Mouse (Mus musculus) midbrain, embryonic 14.5 days (tissue): ENCODE measurements around the gene Htr2b. TPM values are rescaled to one million over a fixed set of nuclear protein-coding genes. Genes with fewer than 3 reads are reported as not detected.

ENCODE experiments used
- ATAC-seq: fragments of 200-750 bp; cut with Nextera tagmentation; 2 replicates; pipeline ENCODE4 v1.8.0; 2017; ENCODE audit warnings: moderate number of reproducible peaks, moderate library complexity; ENCODE audit not compliant: low FRiP score, low TSS enrichment
- DNase-seq: peaks from one replicate; pipeline ENCODE4 v3.0.0-alpha.2; 2015
- H3K27ac ChIP-seq: fragments of 300-500 bp; sonication (generic); replicated peaks from 2 replicates; pipeline ENCODE4 v1.5.1; 2014; ENCODE audit warnings: mild to moderate bottlenecking, low read depth, low read length, moderate library complexity
- H3K27me3 ChIP-seq: fragments of 300-500 bp; sonication (generic); 2 replicates; pipeline ENCODE4 v1.6.1; 2014; ENCODE audit warnings: low read length, control low read depth, mixed read lengths; ENCODE audit not compliant: control insufficient read depth, insufficient read depth
- H3K36me3 ChIP-seq: fragments of 300-500 bp; sonication (generic); 2 replicates; pipeline ENCODE4 v1.6.1; 2014; ENCODE audit warnings: low read length, control low read depth; ENCODE audit not compliant: control insufficient read depth, insufficient read depth
- H3K4me1 ChIP-seq: fragments of 300-500 bp; sonication (generic); 2 replicates; pipeline ENCODE4 v1.6.1; 2014; ENCODE audit warnings: mild to moderate bottlenecking, antibody characterized with exemption, low read length, control low read depth; ENCODE audit not compliant: control insufficient read depth, insufficient read depth
- H3K4me2 ChIP-seq: fragments of 300-500 bp; sonication (generic); 2 replicates; pipeline ENCODE4 v1.6.1; 2014; ENCODE audit warnings: mild to moderate bottlenecking, low read length, moderate library complexity
- H3K4me3 ChIP-seq: fragments of 300-500 bp; sonication (generic); replicated peaks from 2 replicates; pipeline ENCODE4 v1.5.1; 2014; ENCODE audit warnings: low read depth, low read length
- H3K9ac ChIP-seq: fragments of 300-500 bp; sonication (generic); replicated peaks from 2 replicates; pipeline ENCODE4 v1.6.1; 2014; ENCODE audit warnings: mild to moderate bottlenecking, low read length, moderate library complexity
- H3K9me3 ChIP-seq: fragments of 300-500 bp; sonication (generic); 2 replicates; pipeline ENCODE4 v1.6.1; 2016; ENCODE audit warnings: low read length, control low read depth, mixed read lengths; ENCODE audit not compliant: control insufficient read depth
- WGBS: fragments of 180-500 bp; shearing (Covaris S2); extraction: QIAGEN DNeasy Blood & Tissue Kit; methylation state at CpG from one replicate; pipeline ENCODE4 v1.1.7; 2014; 5-methylcytosine and 5-hydroxymethylcytosine counted together
- polyA plus RNA-seq: library from polyadenylated mRNA; unstranded; fragments of >200 nt; fragmentation: Nextera tagmentation; extraction: Ambion mirVana; gene quantifications from 2 replicates; pipeline ENCODE4 v1.2.1, GENCODE M21; 2014

The Htr2b gene
- polyA plus RNA-seq, 1 experiment from 2014 or later, result 0.24 TPM

DNA sequence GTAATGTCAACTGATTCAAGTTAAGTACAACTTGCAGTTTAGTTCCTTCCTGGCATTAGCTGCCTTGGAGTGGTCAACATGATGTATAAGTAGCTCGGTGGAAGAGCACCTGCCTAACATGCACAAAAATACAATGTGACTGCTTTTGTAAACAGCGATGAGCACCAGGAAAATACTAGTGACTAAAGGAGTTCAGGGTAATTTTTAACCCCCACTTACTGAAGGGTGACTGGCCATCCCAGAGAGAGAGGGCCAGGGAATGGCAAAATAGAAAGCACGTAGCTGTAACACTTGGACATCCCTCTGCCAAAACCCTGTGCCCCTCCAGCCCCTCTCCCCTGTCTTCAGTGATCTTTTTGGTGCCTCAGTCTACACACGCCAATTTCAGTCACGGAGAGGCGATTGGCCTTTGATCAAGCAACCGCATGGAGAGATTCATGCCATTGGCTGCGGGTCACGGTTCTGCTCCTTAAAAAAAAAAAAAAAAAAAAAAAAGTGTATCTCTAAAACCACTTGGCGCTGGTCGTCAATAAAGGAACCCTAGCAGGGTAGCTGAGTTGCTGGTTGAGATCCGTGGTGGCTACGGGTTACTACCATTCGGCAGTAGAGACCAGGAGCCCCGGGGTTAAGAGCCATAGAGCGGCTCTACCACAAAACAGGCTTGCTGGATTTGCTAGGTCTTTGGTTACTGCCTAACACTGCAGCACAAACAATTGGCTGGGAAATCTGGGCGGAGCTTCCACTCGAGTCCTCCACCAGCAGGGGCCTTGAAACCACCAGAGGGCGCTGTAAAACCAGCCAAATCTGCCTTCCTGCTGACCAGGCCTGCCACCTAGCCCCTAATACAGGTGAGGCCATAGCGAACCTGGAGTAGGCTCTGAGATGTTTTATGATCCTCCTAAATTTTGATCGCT, 52.7 kb downstream of the Htr2b start:
- Histone ChIP-seq H3K9me3 (no peaks in the 10 kb centered on the region), H3K27ac (peak overlapping the region; percentile 50), H3K36me3 (no peaks in the 10 kb centered on the region), H3K4me2 (peak overlapping the region; percentile 54), H3K4me1 (no peaks in the 10 kb centered on the region), H3K4me3 (peak overlapping the region; percentile 30), H3K9ac (peak overlapping the region; percentile 42), H3K27me3 (no peaks in the 10 kb centered on the region)
- peak; percentile 80 for ATAC-seq
- 8% methylated on average over 21 of the region's 21 CpGs for WGBS
- peak; percentile 96 for DNase-seq

GRCm38 (mm10) chr1:86056284-86056683, 55.5 kb downstream of the Htr2b start:
- H3K4me3 ChIP-seq, result no peak overlapping the region
- ATAC-seq (no peak), DNase-seq (no peak)
- no peak overlapping the region for H3K9ac ChIP-seq
- 86% methylated on average over 4 of the region's 4 CpGs for WGBS
- H3K27me3 ChIP-seq, result no peaks in the 10 kb centered on the region
- no peaks in the 10 kb centered on the region for H3K4me1 ChIP-seq
- no peak overlapping the region for H3K27ac ChIP-seq
- H3K9me3 ChIP-seq, result no peaks in the 10 kb centered on the region
- no peaks in the 10 kb centered on the region for H3K36me3 ChIP-seq
- no peak overlapping the region for H3K4me2 ChIP-seq

DNA sequence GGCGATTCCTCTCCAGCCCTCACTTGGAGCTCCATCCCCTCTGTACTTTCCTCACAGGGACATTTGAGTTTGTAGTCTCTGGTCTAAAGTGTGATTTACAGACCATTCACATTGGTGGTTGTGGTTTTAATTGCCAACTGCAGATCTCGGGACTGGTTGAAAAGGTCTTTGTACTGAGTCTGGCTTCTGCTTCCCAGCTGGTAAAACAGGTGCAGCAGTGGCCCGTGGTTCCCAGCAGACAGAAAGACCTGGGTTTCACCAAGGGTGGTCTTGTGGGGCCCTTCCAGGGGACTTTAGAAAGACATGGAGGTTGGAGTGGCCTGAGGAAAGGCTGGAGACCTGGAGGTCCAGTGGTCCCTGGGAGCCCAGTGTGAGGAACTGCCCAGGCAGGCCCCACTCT, 56.8 kb downstream of the Htr2b start:
- 62% methylated on average over 3 of the region's 3 CpGs for WGBS
- H3K27ac ChIP-seq, result no peak overlapping the region
- ATAC-seq (no peak), DNase-seq (no peak)
- H3K4me2 ChIP-seq, result no peak overlapping the region
- no peak overlapping the region for H3K4me3 ChIP-seq
- H3K4me1 ChIP-seq, result no peaks in the 10 kb centered on the region
- no peaks in the 10 kb centered on the region for H3K36me3 ChIP-seq
- H3K27me3 ChIP-seq, result no peaks in the 10 kb centered on the region
- no peak overlapping the region for H3K9ac ChIP-seq
- no peaks in the 10 kb centered on the region for H3K9me3 ChIP-seq

- Histone ChIP-seq H3K27ac (no peak overlapping the region), H3K4me2 (no peak overlapping the region), H3K27me3 (no peaks in the 10 kb centered on the region), H3K9ac (no peak overlapping the region), H3K4me3 (no peak overlapping the region), H3K9me3 (no peaks in the 10 kb centered on the region), H3K36me3 (no peaks in the 10 kb centered on the region), H3K4me1 (no peaks in the 10 kb centered on the region)
- DNase-seq, result peak; percentile 65
- ATAC-seq, result peak; percentile 50; the same call in 1 of the 2 replicates
- 82% methylated on average over 12 of the region's 12 CpGs for WGBS
Measured at GRCm38 (mm10) chr1:86053198-86053921, 58.4 kb downstream of the Htr2b start.

Other genes with a start within 250 kb of the Htr2b start
- 136 and 176 TPM in 2 replicates for gene Itm2c, start 217.7 kb downstream of the Htr2b start, polyA plus RNA-seq
- gene 4933407L21Rik, start 183.5 kb downstream of the Htr2b start, polyA plus RNA-seq, result 6.9 and 7.5 TPM in 2 replicates
- 0.05 and 0.11 TPM in 2 replicates for gene Gpr55, start 151.0 kb downstream of the Htr2b start, polyA plus RNA-seq
- gene Spata3, start 95.2 kb downstream of the Htr2b start, polyA plus RNA-seq, result 0.32 and 0.34 TPM in 2 replicates
- gene 2810459M11Rik, start 66.1 kb downstream of the Htr2b start, polyA plus RNA-seq, result 7.0 and 7.3 TPM in 2 replicates
- gene Psmd1, start 47.6 kb downstream of the Htr2b start, polyA plus RNA-seq, result 149 and 214 TPM in 2 replicates
- gene Gm21972, start 21.7 kb upstream of the Htr2b start, polyA plus RNA-seq, result 0.50 and 0.62 TPM in 2 replicates
- 29.1 and 37.8 TPM in 2 replicates for gene Armc9, start 42.8 kb upstream of the Htr2b start, polyA plus RNA-seq
- gene B3gnt7, start 190.9 kb upstream of the Htr2b start, polyA plus RNA-seq, result 5.9 and 7.0 TPM in 2 replicates
- 153 and 154 TPM in 2 replicates for gene Ncl, start 247.4 kb upstream of the Htr2b start, polyA plus RNA-seq